Mouse (Mus musculus): ENCODE results near the gene Slc41a3. TPM values are rescaled to one million over a fixed set of nuclear protein-coding genes. Genes with fewer than 3 reads are reported as not detected.

Slc41a3 gene
- 4.4 TPM for polyA plus RNA-seq (2015; fragmentation: Illumina TruSeq; extraction: RNeasy Lipid Tissue Mini Kit (QIAGEN cat#74804); ENCODE audit: low read depth, low replicate concordance)

DNA sequence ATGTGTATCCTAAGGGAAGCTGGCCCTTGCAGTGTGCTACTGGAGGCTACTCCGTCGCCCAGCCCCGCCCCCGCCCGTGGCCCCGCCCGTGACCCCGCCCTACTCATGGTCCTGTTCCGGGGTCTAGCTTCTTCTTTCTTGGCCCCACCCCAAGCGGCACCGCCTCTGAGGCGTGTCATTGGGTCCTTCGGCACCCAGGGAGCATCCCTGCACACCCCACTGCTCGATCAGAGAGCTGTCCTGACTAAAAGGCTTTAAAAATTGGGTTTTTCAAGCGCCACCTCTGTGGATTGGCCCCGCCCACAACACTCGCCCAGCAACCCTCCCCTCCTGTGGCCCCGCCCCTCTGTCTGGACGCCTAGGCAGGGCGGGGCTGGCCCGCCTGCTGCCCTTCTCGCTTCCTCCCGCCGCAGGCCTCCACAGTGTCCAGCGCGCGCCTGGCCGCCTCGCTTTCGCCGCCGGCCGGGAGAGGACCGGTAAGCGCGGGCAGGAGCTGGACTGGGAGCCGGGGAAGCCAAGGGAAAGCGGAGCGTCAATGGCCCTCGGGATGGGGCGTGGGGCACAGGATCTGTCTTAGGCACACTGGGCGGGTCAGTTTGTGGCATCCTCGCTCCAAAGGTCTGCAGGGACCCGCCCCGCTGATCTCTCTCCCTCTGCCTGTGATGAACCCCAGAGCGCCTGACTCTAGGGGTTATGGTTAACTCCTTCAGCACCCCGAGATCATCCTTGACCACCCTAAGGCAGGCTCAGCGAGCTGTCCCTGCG lies at the start of gene Slc41a3:
Gene Slc41a3, plus strand, starts transcription at position 193 of the 765 bp plus-strand sequence.

Other genes starting within 250 kb of the Slc41a3 start
- gene Zxdc, start 235.2 kb upstream of the Slc41a3 start, polyA plus RNA-seq (2015; fragmentation: Illumina TruSeq; extraction: RNeasy Lipid Tissue Mini Kit (QIAGEN cat#74804); ENCODE audit: low read depth, low replicate concordance), result 16.2 TPM
- gene Cfap100, start 175.9 kb upstream of the Slc41a3 start, polyA plus RNA-seq (2015; fragmentation: Illumina TruSeq; extraction: RNeasy Lipid Tissue Mini Kit (QIAGEN cat#74804); ENCODE audit: low read depth, low replicate concordance), result 4.2 TPM
- 21.1 TPM for gene Klf15, start 142.1 kb upstream of the Slc41a3 start, polyA plus RNA-seq (2015; fragmentation: Illumina TruSeq; extraction: RNeasy Lipid Tissue Mini Kit (QIAGEN cat#74804); ENCODE audit: low read depth, low replicate concordance)
- 52.3 TPM for gene Aldh1l1, start 118.3 kb upstream of the Slc41a3 start, polyA plus RNA-seq (2015; fragmentation: Illumina TruSeq; extraction: RNeasy Lipid Tissue Mini Kit (QIAGEN cat#74804); ENCODE audit: low read depth, low replicate concordance)